Mouse (Mus musculus): ENCODE measurements around the gene Tnip3.

DNA sequence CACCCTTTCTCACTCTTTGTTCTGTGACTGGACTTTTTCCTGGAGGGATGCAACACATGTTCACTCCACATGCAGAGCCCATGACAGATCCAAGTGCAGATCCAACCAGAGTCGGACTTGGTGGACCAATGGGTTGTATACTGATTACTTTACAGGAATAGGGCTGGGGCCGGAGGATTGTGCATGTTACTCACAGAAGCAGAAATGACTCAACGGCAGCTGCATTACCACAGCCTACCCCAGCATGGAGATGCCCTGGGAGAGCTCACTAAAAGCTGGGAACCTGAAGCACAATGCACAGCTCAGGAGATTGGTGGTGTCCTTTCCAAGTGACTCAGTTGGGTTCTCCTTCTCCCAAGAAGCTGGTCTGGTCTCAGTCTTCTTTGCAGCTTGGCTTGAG, 11.3 kb upstream of the Tnip3 start:
- TF ChIP-seq CTCF (conservative IDR thresholded peaks at IDR 0.05; ENCODE audit: low read length) = no peak
- TF ChIP-seq POU5F1 (IDR thresholded peaks at IDR 0.05; ENCODE audit: borderline replicate concordance, low read length) = no peak
